Mouse (Mus musculus) limb, embryonic 10.5 days (tissue): ENCODE measurements around the gene Selp. TPM values are rescaled to one million over a fixed set of nuclear protein-coding genes. Genes with fewer than 3 reads are reported as not detected.

Experiments
- DNase-seq: peaks from one replicate; pipeline ENCODE4 v3.0.0-alpha.2; 2017; ENCODE audit warnings: low spot score
- H3K27ac ChIP-seq: fragments of 300-500 bp; sonication (generic); 2 replicates; pipeline ENCODE4 v1.5.1; 2016; ENCODE audit warnings: mild to moderate bottlenecking
- H3K27me3 ChIP-seq: fragments of 300-500 bp; sonication (generic); 2 replicates; pipeline ENCODE4 v1.6.1; 2016; ENCODE audit warnings: low read depth, mild to moderate bottlenecking; ENCODE audit not compliant: poor library complexity, severe bottlenecking
- H3K36me3 ChIP-seq: fragments of 300-500 bp; sonication (generic); 2 replicates; pipeline ENCODE4 v1.6.1; 2016; ENCODE audit warnings: mild to moderate bottlenecking, moderate library complexity
- H3K4me1 ChIP-seq: fragments of 300-500 bp; sonication (generic); 2 replicates; pipeline ENCODE4 v1.6.1; 2016
- H3K4me3 ChIP-seq: fragments of 300-500 bp; sonication (generic); 2 replicates; pipeline ENCODE4 v1.5.1; 2016; ENCODE audit warnings: mild to moderate bottlenecking, moderate library complexity
- H3K9me3 ChIP-seq: fragments of 300-500 bp; sonication (generic); replicated peaks from 2 replicates; pipeline ENCODE4 v1.6.1; 2016; ENCODE audit warnings: mild to moderate bottlenecking
- WGBS: fragments of 180-500 bp; shearing (Covaris S2); methylation state at CpG from one replicate; pipeline ENCODE4 v1.1.7; 2016; 5-methylcytosine and 5-hydroxymethylcytosine counted together
- polyA plus RNA-seq: library from polyadenylated mRNA; unstranded; fragments of >200 nt; fragmentation: Nextera tagmentation; extraction: Ambion mirVana; gene quantifications from 2 replicates; pipeline ENCODE4 v1.2.1, GENCODE M21; 2016

Selp gene
- polyA plus RNA-seq, 1 experiment from 2014 or later = 0.04 TPM

GRCm38 (mm10) chr1:164130013-164130412 is 14.9 kb downstream of the Selp start:
- H3K4me3 ChIP-seq = no peak overlapping the region
- no peak overlapping the region for H3K27ac ChIP-seq
- H3K27me3 ChIP-seq = no peaks in the 10 kb centered on the region
- WGBS = 73% methylated on average over 3 of the region's 3 CpGs
- no peak for DNase-seq
- no peaks in the 10 kb centered on the region for H3K4me1 ChIP-seq
- no peaks in the 10 kb centered on the region for H3K36me3 ChIP-seq
- H3K9me3 ChIP-seq = no peaks in the 10 kb centered on the region

- H3K27me3 ChIP-seq = no peaks in the 10 kb centered on the region
- H3K9me3 ChIP-seq = no peaks in the 10 kb centered on the region
- no peak overlapping the region for H3K27ac ChIP-seq
- DNase-seq = no peak
- 91% methylated on average over 1 of the region's 1 CpGs for WGBS
- H3K4me3 ChIP-seq = no peak overlapping the region
- no peaks in the 10 kb centered on the region for H3K4me1 ChIP-seq
- no peaks in the 10 kb centered on the region for H3K36me3 ChIP-seq
These were observed 17.5 kb downstream of the Selp start for GRCm38 (mm10) chr1:164132609-164133008.

DNA sequence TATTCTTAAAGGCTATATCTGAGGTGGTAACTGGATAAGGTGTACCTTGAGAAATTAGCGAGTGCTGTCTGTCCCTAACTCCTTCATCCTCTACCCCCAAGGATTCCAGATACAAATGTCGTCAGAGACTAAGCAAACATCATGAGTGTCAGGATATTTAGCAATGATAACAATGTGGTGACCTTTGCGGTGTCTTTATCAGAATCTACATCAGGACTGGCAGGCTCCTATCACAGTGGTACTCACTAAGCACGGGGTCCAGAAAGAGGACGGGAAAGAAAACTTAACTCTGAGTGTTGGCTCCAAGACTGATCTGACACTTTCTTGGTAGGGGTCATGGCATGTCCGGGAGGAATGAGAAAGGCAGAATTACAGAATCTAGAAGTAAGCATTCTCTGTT is 19.0 kb downstream of the Selp start:
- Histone ChIP-seq H3K36me3 (no peaks in the 10 kb centered on the region), H3K4me3 (no peak overlapping the region), H3K27me3 (no peaks in the 10 kb centered on the region), H3K27ac (no peak overlapping the region), H3K9me3 (no peaks in the 10 kb centered on the region), H3K4me1 (no peaks in the 10 kb centered on the region)
- DNase-seq = no peak
- WGBS = 85% methylated on average over 6 of the region's 6 CpGs

- no peak overlapping the region for H3K4me3 ChIP-seq
- no peak for DNase-seq
- H3K27me3 ChIP-seq = no peaks in the 10 kb centered on the region
- H3K9me3 ChIP-seq = no peaks in the 10 kb centered on the region
- H3K4me1 ChIP-seq = no peaks in the 10 kb centered on the region
- H3K36me3 ChIP-seq = no peaks in the 10 kb centered on the region
- no peak overlapping the region for H3K27ac ChIP-seq
- WGBS = 82% methylated on average over 5 of the region's 5 CpGs
These were observed 20.3 kb downstream of the Selp start for GRCm38 (mm10) chr1:164135360-164135759.

GRCm38 (mm10) chr1:164135960-164136359 is 20.9 kb downstream of the Selp start:
- Histone ChIP-seq H3K4me1 (no peaks in the 10 kb centered on the region), H3K27ac (no peak overlapping the region), H3K27me3 (no peaks in the 10 kb centered on the region), H3K36me3 (no peaks in the 10 kb centered on the region), H3K4me3 (no peak overlapping the region), H3K9me3 (no peaks in the 10 kb centered on the region)
- WGBS = 69% methylated on average over 11 of the region's 11 CpGs
- no peak for DNase-seq

DNA sequence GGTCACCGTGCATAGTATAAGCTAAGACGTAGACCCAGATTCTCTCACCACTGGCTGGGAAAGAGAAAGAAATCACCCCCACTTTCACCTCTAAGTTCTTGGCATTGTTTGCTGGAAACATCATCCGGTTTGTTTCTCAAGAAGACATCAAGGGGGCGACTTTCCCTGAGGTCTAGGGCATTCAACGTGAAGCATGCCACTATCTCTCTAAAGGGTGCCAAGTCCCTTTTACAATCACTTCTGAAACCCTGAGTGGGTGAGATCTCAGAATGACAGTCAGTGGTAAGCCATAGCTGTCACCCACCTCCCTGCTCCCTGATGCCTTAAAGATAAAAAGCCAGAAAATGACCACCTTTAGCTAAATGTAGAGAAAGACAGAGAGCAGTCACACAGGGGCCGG is 21.6 kb downstream of the Selp start:
- no peak overlapping the region for H3K4me3 ChIP-seq
- WGBS = 78% methylated on average over 6 of the region's 6 CpGs
- DNase-seq = no peak
- H3K4me1 ChIP-seq = no peaks in the 10 kb centered on the region
- H3K36me3 ChIP-seq = no peaks in the 10 kb centered on the region
- no peaks in the 10 kb centered on the region for H3K27me3 ChIP-seq
- no peaks in the 10 kb centered on the region for H3K9me3 ChIP-seq
- H3K27ac ChIP-seq = no peak overlapping the region

DNA sequence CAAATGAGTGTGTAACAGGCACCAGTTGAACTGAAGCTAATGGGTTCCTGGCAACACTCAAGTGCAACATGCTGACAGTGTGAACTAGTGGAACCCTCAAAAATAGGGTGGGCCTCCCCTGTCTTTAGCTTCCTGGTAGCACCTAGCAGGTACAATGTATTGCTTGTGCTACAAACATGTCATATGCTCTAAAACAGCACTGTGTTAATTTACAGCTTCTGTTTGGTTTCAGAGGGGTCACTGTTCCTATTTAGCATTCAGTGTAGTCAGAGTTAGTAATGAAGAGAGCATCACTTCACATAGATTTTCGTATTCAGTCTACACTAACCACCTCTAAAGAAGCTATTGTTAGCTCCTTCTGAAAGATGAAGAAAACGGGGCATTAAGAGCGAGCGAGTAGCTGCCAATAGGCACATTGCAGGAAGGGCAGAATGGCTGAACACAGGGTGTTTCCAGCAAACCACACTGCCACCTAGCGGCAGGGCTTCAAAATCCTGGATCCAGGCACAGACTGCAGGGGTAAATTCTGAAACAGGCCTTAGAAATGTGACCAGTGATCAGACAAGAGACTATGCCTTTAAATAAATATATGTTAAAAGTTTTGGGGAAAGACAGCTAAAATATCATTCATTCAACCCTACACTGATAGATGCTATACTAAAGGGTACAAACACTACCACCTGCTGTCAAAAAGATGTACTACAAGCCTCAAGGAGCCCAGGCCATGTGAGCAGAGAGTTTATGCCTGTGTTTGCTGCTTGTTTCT is 23.5 kb downstream of the Selp start:
- WGBS = 15% methylated on average over 5 of the region's 5 CpGs
- no peak overlapping the region for H3K4me3 ChIP-seq

GRCm38 (mm10) chr1:164139464-164139863 is 24.4 kb downstream of the Selp start:
- no peak for DNase-seq
- H3K4me3 ChIP-seq = no peak overlapping the region
- 74% methylated on average over 4 of the region's 4 CpGs for WGBS
- no peaks in the 10 kb centered on the region for H3K9me3 ChIP-seq
- H3K27ac ChIP-seq = no peak overlapping the region
- no peaks in the 10 kb centered on the region for H3K36me3 ChIP-seq
- H3K27me3 ChIP-seq = no peaks in the 10 kb centered on the region
- no peaks in the 10 kb centered on the region for H3K4me1 ChIP-seq

More for the DNA sequence above, 23.5 kb downstream of the Selp start:
- Histone ChIP-seq H3K27ac (no peak overlapping the region), H3K4me1 (no peaks in the 10 kb centered on the region), H3K9me3 (no peaks in the 10 kb centered on the region), H3K27me3 (no peaks in the 10 kb centered on the region), H3K36me3 (no peaks in the 10 kb centered on the region)
- peak; percentile 86 for DNase-seq

GRCm38 (mm10) chr1:164149083-164149482 is 34.0 kb downstream of the Selp start:
- no peak overlapping the region for H3K4me3 ChIP-seq
- H3K27ac ChIP-seq = no peak overlapping the region
- peaks cover 15% of the 10 kb centered on the region for H3K4me1 ChIP-seq
- no peaks in the 10 kb centered on the region for H3K9me3 ChIP-seq
- H3K36me3 ChIP-seq = no peaks in the 10 kb centered on the region
- 95% methylated on average over 7 of the region's 7 CpGs for WGBS
- no peaks in the 10 kb centered on the region for H3K27me3 ChIP-seq
- DNase-seq = no peak

DNA sequence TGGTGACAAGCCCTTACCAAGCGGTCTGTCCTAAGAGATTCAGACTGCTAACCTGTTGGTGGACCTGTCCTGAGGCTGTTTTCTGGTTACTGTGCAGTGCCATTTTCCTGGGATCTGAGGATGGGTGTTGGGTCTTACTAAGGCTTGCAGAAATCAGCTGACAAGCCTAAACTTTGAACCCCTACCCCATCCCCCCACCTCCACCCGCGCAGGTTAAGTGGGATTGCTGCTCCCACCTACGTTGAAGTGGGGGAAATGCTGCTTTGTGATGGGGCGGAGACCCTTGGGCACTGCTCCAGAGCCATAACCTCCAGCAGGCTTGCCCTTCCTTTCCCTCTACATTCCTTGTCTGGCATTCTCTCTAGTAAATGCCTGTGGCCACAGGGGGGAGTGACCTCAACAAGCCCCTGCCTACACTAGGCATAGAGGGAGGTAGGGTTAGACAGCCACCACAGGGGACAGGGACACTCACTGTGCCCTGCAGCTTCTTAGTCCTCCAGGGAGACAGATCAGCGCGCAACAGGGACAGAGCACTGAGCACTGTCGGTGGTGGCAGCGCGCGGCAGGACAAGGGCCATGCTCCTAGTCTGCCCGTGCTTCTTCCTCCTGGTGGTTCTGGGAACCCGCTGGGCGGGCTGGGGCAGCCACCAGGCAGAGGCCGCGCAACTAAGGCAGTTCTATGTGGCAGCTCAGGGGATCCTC is 36.5 kb downstream of the Selp start, which contains the start of gene F5:
TSS of gene F5 (plus strand) at position 452 of the 702 bp plus-strand sequence.
- no peak for DNase-seq
- Histone ChIP-seq H3K4me1 (peaks cover 8% of the 10 kb centered on the region), H3K27ac (no peak within 1 kb of the TSS), H3K36me3 (no peaks in the 10 kb centered on the region), H3K4me3 (peak within 1 kb of the TSS; percentile 28), H3K9me3 (no peaks in the 10 kb centered on the region), H3K27me3 (no peaks in the 10 kb centered on the region)
- WGBS = 13% methylated on average over 16 of the region's 16 CpGs

DNA sequence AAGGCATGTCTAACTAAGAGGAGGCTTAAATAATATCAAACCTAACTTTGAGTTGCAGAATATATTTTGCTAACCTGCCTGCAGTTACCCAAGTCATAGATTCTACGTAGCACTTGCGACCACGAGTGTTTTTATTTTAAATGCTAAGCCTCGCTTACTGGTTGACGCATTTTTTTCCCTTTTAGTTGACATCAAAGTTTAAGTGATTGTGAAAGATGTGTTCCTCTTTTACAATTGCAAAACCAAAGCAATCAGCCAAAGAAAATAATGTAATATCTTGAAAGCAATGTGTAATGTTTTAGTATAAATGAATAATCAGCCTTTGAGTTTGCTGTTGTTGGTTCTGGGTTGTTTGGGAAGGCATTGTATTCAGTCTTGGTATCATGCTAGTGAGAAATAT is 37.8 kb downstream of the Selp start:
- Histone ChIP-seq H3K4me1 (peaks cover 8% of the 10 kb centered on the region), H3K27ac (no peak overlapping the region), H3K9me3 (no peaks in the 10 kb centered on the region), H3K27me3 (no peaks in the 10 kb centered on the region), H3K4me3 (no peak overlapping the region), H3K36me3 (no peaks in the 10 kb centered on the region)
- WGBS = 91% methylated on average over 5 of the region's 5 CpGs
- no peak for DNase-seq

- no peak for DNase-seq
- Histone ChIP-seq H3K27me3 (no peaks in the 10 kb centered on the region), H3K4me3 (no peak overlapping the region), H3K27ac (no peak overlapping the region), H3K4me1 (peaks cover 8% of the 10 kb centered on the region), H3K9me3 (no peaks in the 10 kb centered on the region), H3K36me3 (no peaks in the 10 kb centered on the region)
- 89% methylated on average over 3 of the region's 3 CpGs for WGBS
These were observed 39.9 kb downstream of the Selp start for GRCm38 (mm10) chr1:164154983-164155382.

GRCm38 (mm10) chr1:164158571-164158970 is 43.5 kb downstream of the Selp start:
- H3K4me3 ChIP-seq = no peak overlapping the region
- H3K4me1 ChIP-seq = no peaks in the 10 kb centered on the region
- H3K9me3 ChIP-seq = no peaks in the 10 kb centered on the region
- no peaks in the 10 kb centered on the region for H3K27me3 ChIP-seq
- no peaks in the 10 kb centered on the region for H3K36me3 ChIP-seq
- WGBS = 70% methylated on average over 4 of the region's 4 CpGs
- no peak for DNase-seq
- no peak overlapping the region for H3K27ac ChIP-seq
